Mouse (Mus musculus) limb, embryonic 10.5 days (tissue): ENCODE measurements around the gene Tbc1d30. TPM values are rescaled to one million over a fixed set of nuclear protein-coding genes. Genes with fewer than 3 reads are reported as not detected.
A peak's percentile ranks its signal among the peaks of the same experiment; 100 is the strongest.

Experiments
- DNase-seq: peaks from one replicate; pipeline ENCODE4 v3.0.0-alpha.2; 2017; ENCODE audit warnings: low spot score
- H3K27ac ChIP-seq: fragments of 300-500 bp; sonication (generic); 2 replicates; pipeline ENCODE4 v1.5.1; 2016; ENCODE audit warnings: mild to moderate bottlenecking
- H3K27me3 ChIP-seq: fragments of 300-500 bp; sonication (generic); 2 replicates; pipeline ENCODE4 v1.6.1; 2016; ENCODE audit warnings: low read depth, mild to moderate bottlenecking; ENCODE audit not compliant: poor library complexity, severe bottlenecking
- H3K36me3 ChIP-seq: fragments of 300-500 bp; sonication (generic); 2 replicates; pipeline ENCODE4 v1.6.1; 2016; ENCODE audit warnings: mild to moderate bottlenecking, moderate library complexity
- H3K4me1 ChIP-seq: fragments of 300-500 bp; sonication (generic); 2 replicates; pipeline ENCODE4 v1.6.1; 2016
- H3K4me3 ChIP-seq: fragments of 300-500 bp; sonication (generic); 2 replicates; pipeline ENCODE4 v1.5.1; 2016; ENCODE audit warnings: mild to moderate bottlenecking, moderate library complexity
- H3K9me3 ChIP-seq: fragments of 300-500 bp; sonication (generic); replicated peaks from 2 replicates; pipeline ENCODE4 v1.6.1; 2016; ENCODE audit warnings: mild to moderate bottlenecking
- WGBS: fragments of 180-500 bp; shearing (Covaris S2); methylation state at CpG from one replicate; pipeline ENCODE4 v1.1.7; 2016; 5-methylcytosine and 5-hydroxymethylcytosine counted together
- polyA plus RNA-seq: library from polyadenylated mRNA; unstranded; fragments of >200 nt; fragmentation: Nextera tagmentation; extraction: Ambion mirVana; gene quantifications from 2 replicates; pipeline ENCODE4 v1.2.1, GENCODE M21; 2016

Tbc1d30 gene
- polyA plus RNA-seq, 1 experiment from 2014 or later: 0.50 TPM

DNA sequence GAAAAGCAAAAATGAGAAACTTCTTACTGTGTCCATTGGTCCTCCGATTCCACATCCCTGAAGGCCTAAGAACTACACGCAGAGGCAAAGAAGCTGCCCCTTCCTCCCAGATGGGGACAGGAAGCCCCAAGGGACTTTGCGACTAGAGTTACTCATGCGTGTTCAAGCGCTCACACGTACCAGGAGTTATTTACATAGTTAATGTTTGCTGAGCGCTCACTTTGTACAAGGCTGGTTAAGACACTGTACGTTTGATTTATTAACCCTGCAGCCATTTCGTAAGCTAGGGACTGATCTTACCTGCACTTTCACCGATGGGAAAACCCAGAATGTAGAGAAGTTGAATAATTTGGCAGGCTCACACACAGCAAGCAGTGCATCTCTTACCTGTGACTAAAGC, 108.5 kb downstream of the Tbc1d30 start:
- no peaks in the 10 kb centered on the region for H3K27me3 ChIP-seq
- no peaks in the 10 kb centered on the region for H3K36me3 ChIP-seq
- H3K4me1 ChIP-seq: peaks cover 38% of the 10 kb centered on the region
- DNase-seq: no peak
- WGBS: 86% methylated on average over 10 of the region's 10 CpGs
- H3K9me3 ChIP-seq: no peaks in the 10 kb centered on the region
- no peak overlapping the region for H3K4me3 ChIP-seq
- H3K27ac ChIP-seq: peak overlapping the region; percentile 80

DNA sequence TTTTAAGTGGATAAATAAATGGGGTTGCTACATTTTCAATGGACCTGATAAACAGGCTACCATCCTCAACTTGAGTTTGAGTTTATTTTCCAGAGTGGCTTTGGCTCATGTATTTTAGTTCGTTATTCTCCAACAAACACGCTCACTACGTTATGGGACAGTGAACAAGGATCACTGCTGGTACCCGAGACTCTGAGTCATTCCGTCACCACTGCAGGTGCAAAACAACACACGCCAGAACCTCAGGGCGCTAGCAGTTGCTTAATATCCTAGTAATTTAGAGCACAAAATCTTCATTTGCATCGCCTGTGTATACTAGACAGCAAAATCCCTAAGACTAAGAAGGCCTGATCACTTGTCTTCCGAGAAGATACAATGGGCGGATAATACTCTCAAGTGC, 112.0 kb downstream of the Tbc1d30 start:
- DNase-seq: no peak
- H3K4me3 ChIP-seq: no peak overlapping the region
- WGBS: 88% methylated on average over 10 of the region's 10 CpGs
- H3K4me1 ChIP-seq: peaks cover 38% of the 10 kb centered on the region
- no peaks in the 10 kb centered on the region for H3K36me3 ChIP-seq
- H3K9me3 ChIP-seq: no peaks in the 10 kb centered on the region
- H3K27ac ChIP-seq: 0 out of 2 replicates have a peak overlapping the region, but pooled peaks have one; percentile 16
- H3K27me3 ChIP-seq: no peaks in the 10 kb centered on the region

DNA sequence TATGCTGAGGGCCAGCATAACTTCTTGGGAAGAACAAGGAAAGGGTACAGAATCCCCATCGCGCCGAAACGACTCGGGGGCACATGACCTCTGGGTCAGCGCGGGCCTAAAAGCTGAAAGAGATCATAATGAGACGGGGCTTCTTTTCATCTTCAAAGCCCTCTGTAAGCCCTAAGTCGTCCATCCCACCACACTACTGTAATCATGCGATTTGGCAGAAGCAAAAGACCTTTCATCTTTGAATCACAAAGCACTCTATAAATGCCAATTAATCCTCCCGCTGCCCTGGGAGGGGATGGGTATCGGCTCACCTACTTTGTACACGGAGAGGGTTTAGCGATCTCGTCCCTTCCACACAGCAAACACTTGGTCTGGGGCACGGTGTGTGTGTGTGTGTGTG, 112.5 kb downstream of the Tbc1d30 start:
- DNase-seq: no peak
- peaks cover 33% of the 10 kb centered on the region for H3K4me1 ChIP-seq
- no peaks in the 10 kb centered on the region for H3K36me3 ChIP-seq
- H3K4me3 ChIP-seq: no peak overlapping the region
- 38% methylated on average over 16 of the region's 16 CpGs for whole genome bisulfite sequencing
- H3K27ac ChIP-seq: 0 out of 2 replicates have a peak overlapping the region, but pooled peaks have one; percentile 16
- no peaks in the 10 kb centered on the region for H3K9me3 ChIP-seq
- no peaks in the 10 kb centered on the region for H3K27me3 ChIP-seq

DNA sequence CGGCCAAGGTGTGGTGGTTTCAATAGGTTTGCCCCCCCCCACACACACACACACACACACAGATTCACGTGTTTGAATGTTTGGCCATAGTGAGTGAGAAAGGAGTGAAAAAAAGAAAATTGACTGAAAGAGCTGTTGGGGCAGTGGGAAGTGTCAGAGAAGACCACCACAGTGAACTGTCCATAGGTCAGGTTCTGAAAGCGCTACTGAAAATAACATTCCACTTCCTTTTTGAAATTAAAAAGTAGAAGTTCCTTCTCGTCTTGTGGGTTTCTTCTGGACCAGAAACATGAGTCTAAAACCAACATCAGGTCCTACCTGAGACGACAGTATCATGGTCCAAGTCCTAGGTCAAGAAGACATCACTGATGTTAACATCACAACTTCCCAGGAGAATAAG, 113.7 kb downstream of the Tbc1d30 start:
- Histone ChIP-seq H3K27ac (no peak overlapping the region), H3K4me3 (no peak overlapping the region)
- 83% methylated on average over 5 of the region's 5 CpGs for WGBS

DNA sequence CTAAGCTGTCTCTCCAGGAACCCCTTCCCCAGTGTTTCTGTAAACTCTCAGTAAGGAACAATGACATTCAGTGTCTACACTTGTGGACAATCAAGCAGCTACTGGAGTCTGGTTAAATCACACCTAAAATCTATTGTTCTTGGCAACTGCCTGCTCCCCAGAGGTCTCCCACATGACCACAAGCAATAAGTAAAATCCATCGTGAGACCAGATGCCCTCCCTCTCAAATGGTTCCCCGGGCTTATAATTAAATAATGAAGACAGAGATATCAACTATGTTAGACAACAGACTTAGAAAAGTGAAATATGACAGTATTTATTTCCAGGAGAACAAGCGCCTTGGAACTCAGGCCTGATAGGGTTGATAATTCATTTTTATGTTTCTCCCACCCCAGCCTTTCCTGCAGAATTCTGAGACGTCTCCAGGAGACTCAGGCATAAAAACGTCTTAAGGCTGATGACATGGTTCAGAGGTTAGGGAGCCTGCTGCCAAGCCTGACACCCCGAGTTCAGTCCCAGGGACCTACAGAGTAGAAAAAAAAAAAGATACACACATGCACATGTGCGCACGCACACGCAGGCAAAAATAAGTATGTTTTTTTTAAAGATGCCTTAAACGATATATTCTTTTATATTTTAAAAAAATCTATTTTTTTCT, 115.8 kb downstream of the Tbc1d30 start:
- WGBS: 73% methylated on average over 10 of the region's 10 CpGs
- DNase-seq: no peak
- no peak overlapping the region for H3K4me3 ChIP-seq

More for the DNA sequence above, 113.7 kb downstream of the Tbc1d30 start:
- Histone ChIP-seq H3K4me1 (peaks cover 21% of the 10 kb centered on the region), H3K9me3 (no peaks in the 10 kb centered on the region), H3K27me3 (no peaks in the 10 kb centered on the region), H3K36me3 (no peaks in the 10 kb centered on the region)
- DNase-seq: no peak

DNA sequence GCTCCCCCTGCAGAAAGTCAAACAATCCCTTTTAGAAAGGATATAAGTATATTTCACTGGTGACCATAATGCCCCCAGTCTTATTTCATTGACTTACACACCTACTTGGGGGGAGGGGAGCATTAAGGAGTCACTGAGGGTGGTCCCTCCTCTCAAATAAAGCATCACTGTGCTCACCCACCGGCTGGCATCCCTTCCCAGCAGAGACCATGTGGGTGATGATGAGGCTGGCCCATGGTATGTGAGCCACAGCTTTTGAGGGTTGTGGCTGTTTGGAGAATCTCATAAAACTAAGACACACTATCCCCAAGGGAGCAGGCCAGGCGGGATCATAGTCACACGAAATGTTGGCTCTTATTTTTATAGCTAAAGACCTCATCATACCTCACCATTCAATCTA, 116.6 kb downstream of the Tbc1d30 start:
- Histone ChIP-seq H3K27me3 (no peaks in the 10 kb centered on the region), H3K36me3 (no peaks in the 10 kb centered on the region), H3K27ac (peak overlapping the region; percentile 48; the same call in 1 of the 2 replicates), H3K4me3 (no peak overlapping the region), H3K4me1 (peaks cover 24% of the 10 kb centered on the region), H3K9me3 (peaks cover 4% of the 10 kb centered on the region; the same call in 1 of the 2 replicates)
- no peak for DNase-seq
- WGBS: 83% methylated on average over 3 of the region's 3 CpGs

More for the DNA sequence above, 115.8 kb downstream of the Tbc1d30 start:
- Histone ChIP-seq H3K36me3 (no peaks in the 10 kb centered on the region), H3K27me3 (no peaks in the 10 kb centered on the region), H3K27ac (peak overlapping the region; percentile 48; the same call in 1 of the 2 replicates), H3K9me3 (peaks cover 4% of the 10 kb centered on the region; the same call in 1 of the 2 replicates), H3K4me1 (peaks cover 21% of the 10 kb centered on the region)

DNA sequence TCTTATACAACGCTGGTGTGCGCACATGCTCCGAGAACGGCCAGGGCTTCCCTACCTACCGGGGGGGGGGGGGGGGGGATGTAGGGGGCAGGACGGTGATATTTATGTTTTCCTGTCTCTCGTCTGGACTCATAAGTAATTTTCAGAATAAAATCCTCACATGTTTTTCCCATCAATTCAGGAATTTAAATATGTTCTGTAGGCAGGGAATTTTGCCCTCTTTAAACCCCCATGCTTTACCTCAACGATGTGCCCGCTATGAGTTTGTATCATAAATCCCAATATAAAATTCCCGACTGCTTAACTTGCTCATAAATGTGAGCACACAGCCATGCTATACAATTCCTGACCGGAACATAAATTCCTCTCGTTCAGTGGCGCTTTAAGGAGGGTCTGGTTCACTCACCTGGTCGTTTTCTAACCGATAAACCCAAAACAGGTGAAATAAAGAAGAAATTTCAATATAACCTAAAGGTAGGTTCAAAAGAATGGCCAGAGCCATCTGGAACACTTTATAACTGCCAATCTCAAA, 122.6 kb downstream of the Tbc1d30 start:
- Histone ChIP-seq H3K27me3 (no peaks in the 10 kb centered on the region), H3K9me3 (peaks cover 4% of the 10 kb centered on the region; the same call in 1 of the 2 replicates), H3K27ac (peak overlapping the region; percentile 79), H3K4me1 (peaks cover 38% of the 10 kb centered on the region), H3K4me3 (peak overlapping the region; percentile 34; the same call in 1 of the 2 replicates), H3K36me3 (no peaks in the 10 kb centered on the region)
- WGBS: 68% methylated on average over 15 of the region's 15 CpGs
- no peak for DNase-seq

DNA sequence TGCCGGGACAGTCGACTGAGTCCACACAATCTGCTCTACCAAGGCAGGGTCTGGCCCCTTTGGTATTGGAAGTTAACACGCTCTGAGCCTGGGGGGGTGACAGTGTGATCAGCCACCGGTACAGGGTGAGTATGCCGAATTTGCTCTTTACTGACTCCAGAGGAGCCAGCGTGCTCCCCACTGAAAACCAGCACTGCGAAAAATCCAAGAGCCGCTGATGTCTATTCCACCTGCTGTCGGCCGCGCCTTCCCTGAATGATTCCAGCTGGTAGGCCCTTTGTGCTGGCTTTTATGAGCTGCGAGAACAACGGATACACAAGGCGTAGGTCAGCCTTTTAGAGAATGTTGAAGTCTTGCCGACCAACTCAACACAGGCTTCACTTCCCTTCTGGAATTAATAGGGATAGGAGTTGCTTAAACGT, 123.1 kb downstream of the Tbc1d30 start:
- H3K4me3 ChIP-seq: peak overlapping the region; percentile 34; the same call in 1 of the 2 replicates
- WGBS: 52% methylated on average over 16 of the region's 16 CpGs
- peak overlapping the region; percentile 79 for H3K27ac ChIP-seq

DNA sequence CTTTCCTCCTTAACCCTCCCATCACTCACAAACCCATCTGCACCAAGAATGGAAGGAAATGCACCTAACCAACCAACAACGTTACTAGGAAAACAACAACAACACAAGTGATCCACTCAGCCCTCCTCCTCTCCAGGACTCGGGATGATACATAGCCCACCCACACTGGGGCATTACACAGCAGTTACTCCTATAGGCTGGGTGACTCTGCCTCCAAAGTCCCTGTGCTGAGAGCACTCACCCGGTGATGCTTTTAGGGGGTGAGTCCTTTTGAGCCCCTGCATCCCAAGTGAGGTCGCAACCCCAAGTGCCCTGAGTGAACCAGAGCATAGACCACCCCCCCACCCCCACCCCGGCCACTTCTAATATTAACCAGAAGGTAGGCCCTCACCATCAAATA, 123.7 kb downstream of the Tbc1d30 start:
- peak; percentile 40 for DNase-seq
- no peaks in the 10 kb centered on the region for H3K36me3 ChIP-seq
- H3K27ac ChIP-seq: peak overlapping the region; percentile 79
- H3K27me3 ChIP-seq: no peaks in the 10 kb centered on the region
- no peak overlapping the region for H3K4me3 ChIP-seq
- H3K4me1 ChIP-seq: peaks cover 38% of the 10 kb centered on the region
- peaks cover 4% of the 10 kb centered on the region; the same call in 1 of the 2 replicates for H3K9me3 ChIP-seq
- 67% methylated on average over 5 of the region's 5 CpGs for WGBS

More for the DNA sequence above, 123.1 kb downstream of the Tbc1d30 start:
- H3K9me3 ChIP-seq: peaks cover 4% of the 10 kb centered on the region; the same call in 1 of the 2 replicates
- DNase-seq: peak; percentile 80
- H3K36me3 ChIP-seq: no peaks in the 10 kb centered on the region
- H3K4me1 ChIP-seq: peaks cover 38% of the 10 kb centered on the region
- H3K27me3 ChIP-seq: no peaks in the 10 kb centered on the region

DNA sequence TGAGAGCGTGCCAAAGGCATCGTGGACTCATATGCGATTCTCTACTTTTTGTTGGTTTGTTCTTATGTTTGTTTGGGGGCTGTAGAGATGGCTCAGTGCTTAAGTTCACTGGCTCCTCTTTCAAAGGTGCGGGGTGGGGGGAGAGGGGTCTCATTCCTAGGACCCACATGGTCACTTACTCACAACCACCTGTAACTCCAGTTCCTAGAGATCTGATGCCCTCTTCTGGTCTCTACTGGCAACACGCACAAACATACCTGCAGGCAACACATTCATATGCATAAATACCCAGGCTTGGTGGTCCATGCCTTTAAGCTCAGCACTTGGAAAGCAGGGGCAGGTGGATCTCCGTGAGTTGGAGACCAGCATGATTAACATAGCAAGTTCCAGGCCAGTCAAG, 125.4 kb downstream of the Tbc1d30 start:
- H3K27me3 ChIP-seq: no peaks in the 10 kb centered on the region
- H3K4me1 ChIP-seq: peaks cover 38% of the 10 kb centered on the region
- no peaks in the 10 kb centered on the region for H3K9me3 ChIP-seq
- no peak overlapping the region for H3K4me3 ChIP-seq
- no peak overlapping the region for H3K27ac ChIP-seq
- H3K36me3 ChIP-seq: no peaks in the 10 kb centered on the region
- WGBS: 76% methylated on average over 6 of the region's 6 CpGs
- DNase-seq: no peak

DNA sequence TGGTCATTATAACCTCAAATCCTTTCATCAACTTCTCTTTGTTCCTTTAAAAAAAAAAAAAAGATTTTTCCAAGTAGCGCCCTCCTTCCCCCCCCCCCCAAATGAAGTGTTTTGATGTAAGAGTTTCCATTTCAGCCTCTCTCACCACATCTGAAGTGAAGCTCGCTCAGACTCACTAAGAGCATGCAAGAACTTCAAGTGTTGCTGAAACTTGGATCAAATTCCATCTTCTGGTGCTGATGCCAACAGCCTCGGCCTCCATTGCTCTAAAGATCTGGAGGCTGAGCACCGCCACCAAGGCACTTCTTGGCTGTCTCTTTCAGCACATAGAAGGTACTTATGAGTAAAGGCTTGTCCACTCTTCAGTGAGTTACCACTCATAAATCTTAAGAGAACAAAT, 128.2 kb downstream of the Tbc1d30 start:
- no peak for DNase-seq
- WGBS: 89% methylated on average over 4 of the region's 4 CpGs
- no peak overlapping the region for H3K4me3 ChIP-seq
- H3K27ac ChIP-seq: no peak overlapping the region
- no peaks in the 10 kb centered on the region for H3K36me3 ChIP-seq
- H3K9me3 ChIP-seq: no peaks in the 10 kb centered on the region
- H3K27me3 ChIP-seq: no peaks in the 10 kb centered on the region
- H3K4me1 ChIP-seq: peaks cover 20% of the 10 kb centered on the region

DNA sequence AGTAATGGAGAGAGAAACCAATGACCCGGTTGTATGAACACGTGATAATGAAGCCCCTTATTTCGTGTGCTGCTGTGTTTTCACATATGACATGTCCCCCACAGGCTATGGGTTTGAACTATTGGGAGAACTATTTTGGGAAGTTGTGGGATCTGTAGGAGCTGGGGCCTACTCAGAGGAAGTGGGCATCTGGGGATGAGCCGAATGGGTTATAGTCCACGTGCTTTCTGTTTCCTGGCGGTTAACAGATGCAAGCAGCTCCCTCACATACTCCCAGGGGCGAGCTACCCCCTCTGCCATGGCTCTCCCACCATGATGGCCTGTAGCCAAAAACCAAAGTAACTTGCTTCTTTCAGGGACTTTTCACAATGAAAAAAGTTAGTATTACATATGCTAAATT, 132.5 kb downstream of the Tbc1d30 start:
- 92% methylated on average over 7 of the region's 7 CpGs for WGBS
- no peak overlapping the region for H3K27ac ChIP-seq
- peaks cover 8% of the 10 kb centered on the region; the same call in 1 of the 2 replicates for H3K4me1 ChIP-seq
- H3K9me3 ChIP-seq: no peaks in the 10 kb centered on the region
- H3K36me3 ChIP-seq: no peaks in the 10 kb centered on the region
- no peak for DNase-seq
- H3K4me3 ChIP-seq: no peak overlapping the region
- H3K27me3 ChIP-seq: no peaks in the 10 kb centered on the region

DNA sequence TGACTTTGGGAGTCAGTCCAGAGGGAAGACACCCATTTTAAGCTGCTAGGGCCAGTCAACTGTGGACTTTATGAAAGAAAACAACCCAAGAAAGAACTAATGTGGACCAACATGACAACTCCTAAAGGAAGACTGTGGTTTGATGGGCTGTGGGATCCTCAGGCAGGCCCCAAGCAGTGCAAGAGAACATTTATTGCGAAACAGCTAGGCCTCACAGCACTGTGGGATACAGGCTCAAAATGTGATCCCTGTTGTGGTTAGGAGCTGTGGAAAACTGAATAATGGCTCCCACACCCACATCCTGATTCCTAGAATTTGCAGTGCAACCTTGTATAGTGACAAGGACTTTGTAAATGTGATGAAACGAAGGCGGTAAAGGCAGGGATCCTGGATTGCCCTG, 134.3 kb downstream of the Tbc1d30 start:
- Histone ChIP-seq H3K9me3 (no peaks in the 10 kb centered on the region), H3K27ac (0 out of 2 replicates have a peak overlapping the region, but pooled peaks have one; percentile 44), H3K36me3 (no peaks in the 10 kb centered on the region), H3K4me3 (no peak overlapping the region), H3K27me3 (no peaks in the 10 kb centered on the region), H3K4me1 (peaks cover 8% of the 10 kb centered on the region; the same call in 1 of the 2 replicates)
- no peak for DNase-seq
- 91% methylated on average over 3 of the region's 3 CpGs for WGBS
